Mouse (Mus musculus) midbrain, postnatal 0 days (tissue): ENCODE data around the gene Aknad1. TPM values are rescaled to one million over a fixed set of nuclear protein-coding genes. Genes with fewer than 3 reads are reported as not detected.

ENCODE experiments used
- ATAC-seq: fragments of 200-750 bp; cut with Nextera tagmentation; 2 replicates; pipeline ENCODE4 v1.8.0; 2017; ENCODE audit warnings: moderate number of reproducible peaks, mild to moderate bottlenecking, moderate TSS enrichment, moderate library complexity; ENCODE audit not compliant: low FRiP score
- DNase-seq: peaks from one replicate; pipeline ENCODE4 v3.0.0-alpha.2; 2015; ENCODE audit warnings: low spot score
- H3K27ac ChIP-seq: fragments of 300-500 bp; sonication (generic); 2 replicates; pipeline ENCODE4 v1.5.1; 2014; ENCODE audit warnings: low read depth, mild to moderate bottlenecking, low read length, mixed read lengths
- H3K27me3 ChIP-seq: fragments of 300-500 bp; sonication (generic); 2 replicates; pipeline ENCODE4 v1.6.1; 2014; ENCODE audit warnings: low read length, control low read depth, mixed read lengths; ENCODE audit not compliant: insufficient read depth
- H3K36me3 ChIP-seq: fragments of 300-500 bp; sonication (generic); 2 replicates; pipeline ENCODE4 v1.6.1; 2014; ENCODE audit warnings: low read length, control low read depth, mixed read lengths; ENCODE audit not compliant: insufficient read depth
- H3K4me1 ChIP-seq: fragments of 300-500 bp; sonication (generic); 2 replicates; pipeline ENCODE4 v1.6.1; 2014; ENCODE audit warnings: mild to moderate bottlenecking, control low read depth, antibody characterized with exemption, low read length, mixed read lengths; ENCODE audit not compliant: insufficient read depth
- H3K4me2 ChIP-seq: fragments of 300-500 bp; sonication (generic); 2 replicates; pipeline ENCODE4 v1.6.1; 2014; ENCODE audit warnings: low read depth, mild to moderate bottlenecking, low read length, mixed read lengths; ENCODE audit not compliant: poor library complexity, severe bottlenecking
- H3K4me3 ChIP-seq: fragments of 300-500 bp; sonication (generic); 2 replicates; pipeline ENCODE4 v1.5.1; 2014; ENCODE audit warnings: low read depth, mild to moderate bottlenecking, low read length, moderate library complexity
- H3K9ac ChIP-seq: fragments of 300-500 bp; sonication (generic); replicated peaks from 2 replicates; pipeline ENCODE4 v1.6.1; 2014; ENCODE audit warnings: mild to moderate bottlenecking, low read length, moderate library complexity, mixed read lengths; ENCODE audit not compliant: poor library complexity, severe bottlenecking
- H3K9me3 ChIP-seq: fragments of 300-500 bp; sonication (generic); 2 replicates; pipeline ENCODE4 v1.6.1; 2016; ENCODE audit warnings: low read length, control low read depth
- CTCF ChIP-seq: IDR thresholded peaks from 2 replicates; pipeline ENCODE4 v1.5.1; 2016; ENCODE audit warnings: antibody characterized with exemption, mild to moderate bottlenecking
- WGBS: fragments of 180-500 bp; shearing (Covaris S2); extraction: QIAGEN DNeasy Blood & Tissue Kit; methylation state at CpG from one replicate; pipeline ENCODE4 v1.1.7; 2014; 5-methylcytosine and 5-hydroxymethylcytosine counted together
- polyA plus RNA-seq: library from polyadenylated mRNA; unstranded; fragments of >200 nt; fragmentation: Nextera tagmentation; extraction: Ambion mirVana; gene quantifications from 2 replicates; pipeline ENCODE4 v1.2.1, GENCODE M21; 2015
- total RNA-seq: library from RNA; depleted of rRNA; stranded (reverse); fragments of >200 nt; gene quantifications from 2 replicates; pipeline ENCODE4 v1.2.3, GENCODE M21; 2014

Aknad1 gene
- total and polyA plus RNA-seq, 2 experiments from 2014 or later, result not detected

DNA sequence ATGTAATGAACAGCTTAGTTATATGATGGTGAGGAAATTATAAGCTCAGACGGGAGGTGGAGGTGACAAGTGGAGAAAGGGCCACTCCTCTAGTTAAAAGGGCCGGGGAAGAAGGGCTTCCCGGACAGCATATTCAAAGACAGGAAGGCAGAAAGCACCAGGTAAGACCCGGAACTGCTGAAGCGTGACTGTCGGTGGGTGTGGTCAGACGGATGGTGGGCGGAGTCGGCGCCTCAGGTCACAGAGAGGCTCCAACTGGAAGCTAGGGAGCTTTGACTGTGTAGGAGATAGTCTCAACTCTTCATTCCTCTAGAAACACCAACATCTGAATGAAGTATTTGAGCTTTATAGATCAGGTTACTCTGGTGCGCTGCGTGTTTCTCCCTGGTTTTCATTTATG is 9.1 kb upstream of the Aknad1 start:
- no peaks in the 10 kb centered on the region for H3K36me3 ChIP-seq
- WGBS, result 45% methylated on average over 12 of the region's 12 CpGs
- H3K9me3 ChIP-seq, result no peaks in the 10 kb centered on the region
- no peak overlapping the region for H3K4me2 ChIP-seq
- H3K27me3 ChIP-seq, result no peaks in the 10 kb centered on the region
- H3K4me3 ChIP-seq, result no peak overlapping the region
- no peak overlapping the region for H3K9ac ChIP-seq
- no peak for ATAC-seq
- DNase-seq, result no peak
- no peaks in the 10 kb centered on the region for H3K4me1 ChIP-seq
- TF ChIP-seq CTCF, result no peak
- no peak overlapping the region for H3K27ac ChIP-seq

- H3K4me2 ChIP-seq, result no peak overlapping the region
- 83% methylated on average over 3 of the region's 3 CpGs for WGBS
- no peaks in the 10 kb centered on the region for H3K4me1 ChIP-seq
- no peak overlapping the region for H3K4me3 ChIP-seq
- ATAC-seq (no peak), DNase-seq (no peak)
- no peaks in the 10 kb centered on the region for H3K9me3 ChIP-seq
- no peaks in the 10 kb centered on the region for H3K27me3 ChIP-seq
- H3K36me3 ChIP-seq, result no peaks in the 10 kb centered on the region
- H3K27ac ChIP-seq, result no peak overlapping the region
- no peak for TF ChIP-seq CTCF
- H3K9ac ChIP-seq, result no peak overlapping the region
Observed at GRCm38 (mm10) chr3:108737761-108738160, 1.7 kb upstream of the Aknad1 start.

GRCm38 (mm10) chr3:108744060-108744459 is 4.6 kb downstream of the Aknad1 start:
- Histone ChIP-seq H3K27me3 (no peaks in the 10 kb centered on the region), H3K27ac (no peak overlapping the region)
- WGBS, result 81% methylated on average over 4 of the region's 4 CpGs

DNA sequence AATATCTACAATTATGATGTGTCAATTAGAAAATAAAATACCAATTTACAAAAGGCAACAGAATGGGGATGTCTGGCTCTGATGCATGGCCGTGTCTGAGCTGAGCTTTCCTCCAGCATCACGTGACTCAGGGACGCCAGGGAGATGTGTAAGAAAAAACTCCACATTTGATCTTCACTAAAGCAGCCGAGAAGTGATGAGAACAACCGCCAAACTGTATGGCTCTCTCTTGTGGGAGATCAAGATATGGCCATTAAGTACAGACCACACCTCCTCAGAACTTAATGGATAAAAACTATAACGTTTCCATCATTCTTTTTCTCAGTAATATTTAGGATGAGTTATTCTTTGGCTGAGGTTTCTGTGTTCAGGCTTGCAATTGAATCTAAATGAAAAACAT is 11.6 kb downstream of the Aknad1 start:
- DNase-seq (no peak), ATAC-seq (no peak)
- WGBS, result 70% methylated on average over 6 of the region's 6 CpGs
- Histone ChIP-seq H3K27ac (no peak overlapping the region), H3K9me3 (no peaks in the 10 kb centered on the region), H3K4me3 (no peak overlapping the region), H3K9ac (no peak overlapping the region), H3K4me1 (no peaks in the 10 kb centered on the region), H3K27me3 (no peaks in the 10 kb centered on the region), H3K36me3 (no peaks in the 10 kb centered on the region), H3K4me2 (no peak overlapping the region)
- no peak for TF ChIP-seq CTCF

More at GRCm38 (mm10) chr3:108744060-108744459, 4.6 kb downstream of the Aknad1 start:
- Histone ChIP-seq H3K9ac (no peak overlapping the region), H3K9me3 (no peaks in the 10 kb centered on the region), H3K4me3 (no peak overlapping the region), H3K4me2 (no peak overlapping the region), H3K4me1 (no peaks in the 10 kb centered on the region), H3K36me3 (no peaks in the 10 kb centered on the region)
- TF ChIP-seq CTCF, result no peak
- DNase-seq, result no peak
- ATAC-seq, result no peak

DNA sequence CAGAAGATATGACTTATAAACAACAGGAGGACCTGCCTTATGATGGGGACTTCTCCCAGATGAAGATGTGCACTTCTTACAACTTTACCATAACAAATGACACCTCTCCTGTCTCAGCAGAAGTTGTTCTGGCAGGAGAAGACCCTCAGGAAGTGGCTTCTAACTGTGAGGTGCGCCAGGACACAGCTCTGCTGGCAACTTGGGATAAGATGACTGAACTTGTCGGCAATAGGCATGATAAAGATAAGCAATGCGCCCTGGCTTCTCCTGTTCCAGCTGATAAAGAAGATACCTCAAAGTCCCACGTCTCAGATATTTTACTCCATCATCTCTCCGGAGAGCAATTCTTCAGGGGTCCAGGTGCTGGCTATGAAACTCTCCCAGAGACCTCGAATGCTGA is 12.2 kb downstream of the Aknad1 start:
- ATAC-seq, result no peak
- no peaks in the 10 kb centered on the region for H3K4me1 ChIP-seq

GRCm38 (mm10) chr3:108754541-108754940 is 15.1 kb downstream of the Aknad1 start:
- WGBS, result 82% methylated on average over 1 of the region's 1 CpGs
- TF ChIP-seq CTCF, result no peak
- Histone ChIP-seq H3K27ac (no peak overlapping the region), H3K27me3 (no peaks in the 10 kb centered on the region), H3K36me3 (no peaks in the 10 kb centered on the region), H3K4me1 (no peaks in the 10 kb centered on the region), H3K4me3 (no peak overlapping the region), H3K9ac (no peak overlapping the region), H3K9me3 (no peaks in the 10 kb centered on the region), H3K4me2 (no peak overlapping the region)
- DNase-seq (no peak), ATAC-seq (no peak)

More for the DNA sequence above, 12.2 kb downstream of the Aknad1 start:
- H3K4me3 ChIP-seq, result no peak overlapping the region
- no peak overlapping the region for H3K9ac ChIP-seq
- WGBS, result 84% methylated on average over 6 of the region's 6 CpGs
- H3K36me3 ChIP-seq, result no peaks in the 10 kb centered on the region
- no peak for TF ChIP-seq CTCF
- H3K27me3 ChIP-seq, result no peaks in the 10 kb centered on the region
- H3K4me2 ChIP-seq, result no peak overlapping the region
- DNase-seq, result no peak
- no peaks in the 10 kb centered on the region for H3K9me3 ChIP-seq
- no peak overlapping the region for H3K27ac ChIP-seq
